Mouse (Mus musculus): ENCODE data around the gene Fndc7.
"Not testable (repeated sequence)": the region's sequence is repeated elsewhere in the genome, so short reads cannot be mapped to it uniquely, and the experiment has no call there.

The Fndc7 gene

GRCm38 (mm10) chr3:108855864-108856263 lies 33.9 kb downstream of the Fndc7 start:
- DNase-seq (ENCODE audit: low read depth, low spot score) = no peak

GRCm38 (mm10) chr3:108855371-108855770 lies 34.4 kb downstream of the Fndc7 start:
- DNase-seq (ENCODE audit: low read depth, low spot score) = no peak

- DNase-seq (ENCODE audit: low read depth, low spot score) = no peak
These were observed 36.5 kb downstream of the Fndc7 start for GRCm38 (mm10) chr3:108853266-108853665.

GRCm38 (mm10) chr3:108851996-108852697 lies 37.7 kb downstream of the Fndc7 start:
- no peak for DNase-seq (ENCODE audit: low read depth, low spot score)

GRCm38 (mm10) chr3:108851554-108851953 lies 38.3 kb downstream of the Fndc7 start:
- DNase-seq (ENCODE audit: low read depth, low spot score) = no peak

GRCm38 (mm10) chr3:108851075-108851474 lies 38.7 kb downstream of the Fndc7 start:
- no peak for DNase-seq (ENCODE audit: low read depth, low spot score)

- no peak for DNase-seq (ENCODE audit: low read depth, low spot score)
These were observed 39.3 kb downstream of the Fndc7 start for GRCm38 (mm10) chr3:108850506-108850905.

- DNase-seq (ENCODE audit: low read depth, low spot score) = no peak
These were observed 43.2 kb downstream of the Fndc7 start for GRCm38 (mm10) chr3:108846616-108847015.

GRCm38 (mm10) chr3:108844521-108844920 lies 45.3 kb downstream of the Fndc7 start:
- no peak for DNase-seq (ENCODE audit: low read depth, low spot score)

GRCm38 (mm10) chr3:108844026-108844425 lies 45.8 kb downstream of the Fndc7 start:
- DNase-seq (ENCODE audit: low read depth, low spot score) = no peak

GRCm38 (mm10) chr3:108840716-108841054 lies 49.1 kb downstream of the Fndc7 start:
- DNase-seq (ENCODE audit: low read depth, low spot score) = no peak

- peak; percentile 98 for DNase-seq (ENCODE audit: low read depth, low spot score)
These were observed 49.6 kb downstream of the Fndc7 start, which contains the start of gene Stxbp3 for GRCm38 (mm10) chr3:108840000-108840715. Gene Stxbp3 (minus strand): TSS chr3:108840526.

GRCm38 (mm10) chr3:108839647-108839999 lies 50.2 kb downstream of the Fndc7 start:
- no peak for DNase-seq (ENCODE audit: low read depth, low spot score)

- DNase-seq (ENCODE audit: low read depth, low spot score) = no peak
These were observed 50.8 kb downstream of the Fndc7 start for GRCm38 (mm10) chr3:108838980-108839379.

- DNase-seq (ENCODE audit: low read depth, low spot score) = no peak
These were observed 52.9 kb downstream of the Fndc7 start for GRCm38 (mm10) chr3:108836931-108837330.

GRCm38 (mm10) chr3:108833717-108834116 lies 56.1 kb downstream of the Fndc7 start:
- not testable (repeated sequence) for DNase-seq (ENCODE audit: low read depth, low spot score)

- no peak for DNase-seq (ENCODE audit: low read depth, low spot score)
These were observed 58.1 kb downstream of the Fndc7 start for GRCm38 (mm10) chr3:108831750-108832149.

GRCm38 (mm10) chr3:108830493-108830892 lies 59.3 kb downstream of the Fndc7 start:
- no peak for DNase-seq (ENCODE audit: low read depth, low spot score)

GRCm38 (mm10) chr3:108815631-108816030 lies 74.2 kb downstream of the Fndc7 start:
- DNase-seq (ENCODE audit: low read depth, low spot score) = no peak

- DNase-seq (ENCODE audit: low read depth, low spot score) = no peak
These were observed 79.0 kb downstream of the Fndc7 start for GRCm38 (mm10) chr3:108810747-108811263.

- DNase-seq (ENCODE audit: low read depth, low spot score) = no peak
These were observed 84.2 kb downstream of the Fndc7 start for GRCm38 (mm10) chr3:108805622-108806021.

All from mesoderm, embryonic 11.5 days (tissue).